Mouse (Mus musculus): ENCODE data around the gene Gak. TPM values are rescaled to one million over a fixed set of nuclear protein-coding genes. Genes with fewer than 3 reads are reported as not detected.
"Not testable (repeated sequence)": the region's sequence is repeated elsewhere in the genome, so short reads cannot be mapped to it uniquely, and the experiment has no call there.

Gak gene
- total RNA-seq, 1 experiment from 2014 or later = 96.3 TPM

DNA sequence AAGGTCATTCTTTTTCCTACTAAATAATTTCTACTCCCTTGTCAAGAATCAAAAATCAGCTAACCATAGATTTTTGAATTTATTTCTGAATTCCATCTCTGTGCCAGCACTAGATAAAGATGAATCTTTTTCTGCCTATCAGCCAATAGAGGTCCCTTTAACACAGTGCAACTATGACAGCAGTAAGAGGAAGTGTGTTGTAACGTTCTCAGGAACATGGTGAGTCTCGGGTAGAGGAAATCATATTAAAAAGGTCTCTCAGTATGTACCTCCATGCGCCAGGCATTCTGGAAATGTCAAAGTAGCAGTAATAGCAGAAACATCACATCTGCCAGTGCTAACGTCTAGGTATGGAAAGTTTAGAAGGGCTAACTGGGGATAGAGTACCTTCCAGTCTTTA, 6.6 kb upstream of the Gak start:
- peak; percentile 76 to 78 for ATAC-seq (replicated peaks in 1 of 2; ENCODE audit: insufficient read depth in 1 of 2, low FRiP score in 2 of 2, low TSS enrichment in 1 of 2, low read depth in 1 of 2, poor library complexity in 2 of 2, severe bottlenecking in 2 of 2)

DNA sequence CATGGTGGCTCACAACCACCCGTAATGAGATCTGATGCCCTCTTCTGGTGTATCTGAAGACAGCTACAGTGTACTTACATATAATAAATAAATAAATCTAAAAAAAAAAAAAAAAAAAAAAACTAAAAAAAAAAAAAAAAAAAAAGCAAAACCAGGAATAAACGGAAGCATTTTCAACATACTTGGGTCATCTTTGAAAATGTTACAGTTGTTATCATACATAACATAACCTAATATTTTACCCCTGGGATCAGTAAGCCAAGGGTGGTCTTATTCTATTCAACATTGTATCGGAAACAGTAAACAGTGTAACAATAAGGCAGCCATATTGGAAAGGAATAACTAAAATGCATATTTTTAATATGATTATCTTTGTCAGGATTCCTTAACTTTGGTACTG, 4.5 kb upstream of the Gak start:
- ATAC-seq (replicated peaks in 1 of 2; ENCODE audit: insufficient read depth in 1 of 2, low FRiP score in 2 of 2, low TSS enrichment in 1 of 2, low read depth in 1 of 2, poor library complexity in 2 of 2, severe bottlenecking in 2 of 2) = not testable (repeated sequence)

DNA sequence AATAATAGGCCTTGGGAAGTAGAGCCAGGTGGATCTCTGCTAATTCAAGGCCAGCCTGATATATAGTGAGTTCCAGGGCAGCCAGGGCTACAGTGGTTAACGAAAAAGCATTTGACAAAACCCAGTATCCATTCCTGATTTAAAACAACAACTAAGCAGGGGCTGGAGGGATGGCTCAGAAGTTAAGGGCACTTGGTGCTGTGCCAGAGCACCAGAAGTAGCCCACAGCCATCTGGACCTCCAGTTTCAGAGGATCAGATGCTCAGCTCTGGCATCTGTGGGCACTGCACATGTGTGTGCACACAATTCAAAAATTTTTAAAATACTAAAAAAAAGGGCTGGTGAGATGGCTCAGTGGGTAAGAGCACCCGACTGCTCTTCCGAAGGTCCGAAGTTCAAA, 4.1 kb upstream of the Gak start:
- no peak for ATAC-seq (replicated peaks in 1 of 2; ENCODE audit: insufficient read depth in 1 of 2, low FRiP score in 2 of 2, low TSS enrichment in 1 of 2, low read depth in 1 of 2, poor library complexity in 2 of 2, severe bottlenecking in 2 of 2)

DNA sequence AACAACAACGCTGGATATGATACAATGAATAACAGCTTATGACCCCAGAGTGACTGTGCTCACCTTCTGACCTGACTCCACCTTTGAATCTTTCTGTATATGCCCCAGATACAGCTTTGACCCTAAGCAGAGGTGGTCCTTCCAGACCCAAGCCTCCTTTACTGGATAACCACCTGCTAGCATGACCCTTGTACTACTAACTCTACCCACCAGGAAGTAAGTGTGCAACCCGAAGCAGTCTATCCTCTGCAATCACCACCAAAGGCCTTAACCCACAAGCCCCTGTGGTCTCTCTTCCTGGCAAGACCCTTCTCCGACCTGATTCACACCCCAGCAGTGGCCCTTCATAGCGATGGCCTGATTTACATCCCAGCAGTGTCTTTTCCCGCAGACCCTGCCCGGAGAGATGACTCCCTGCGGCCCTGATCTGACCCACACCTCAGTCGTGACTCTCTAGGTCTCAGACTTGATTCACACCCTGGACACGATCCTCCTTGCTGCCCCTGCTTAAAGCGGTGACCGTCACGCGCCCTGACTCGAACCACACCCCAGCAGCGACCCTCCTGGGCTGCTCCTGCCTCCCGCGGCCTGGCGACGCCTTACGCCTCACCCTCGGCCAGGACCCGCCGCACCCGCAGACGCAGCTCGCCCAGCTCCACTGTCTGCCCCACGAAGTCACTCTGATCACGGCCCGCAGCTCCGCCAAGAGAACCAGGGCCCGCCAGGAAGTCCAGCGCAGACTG, 493 bp downstream of the Gak start:
- ATAC-seq (replicated peaks in 1 of 2; ENCODE audit: insufficient read depth in 1 of 2, low FRiP score in 2 of 2, low TSS enrichment in 1 of 2, low read depth in 1 of 2, poor library complexity in 2 of 2, severe bottlenecking in 2 of 2) = peak; percentile 47 to 52

DNA sequence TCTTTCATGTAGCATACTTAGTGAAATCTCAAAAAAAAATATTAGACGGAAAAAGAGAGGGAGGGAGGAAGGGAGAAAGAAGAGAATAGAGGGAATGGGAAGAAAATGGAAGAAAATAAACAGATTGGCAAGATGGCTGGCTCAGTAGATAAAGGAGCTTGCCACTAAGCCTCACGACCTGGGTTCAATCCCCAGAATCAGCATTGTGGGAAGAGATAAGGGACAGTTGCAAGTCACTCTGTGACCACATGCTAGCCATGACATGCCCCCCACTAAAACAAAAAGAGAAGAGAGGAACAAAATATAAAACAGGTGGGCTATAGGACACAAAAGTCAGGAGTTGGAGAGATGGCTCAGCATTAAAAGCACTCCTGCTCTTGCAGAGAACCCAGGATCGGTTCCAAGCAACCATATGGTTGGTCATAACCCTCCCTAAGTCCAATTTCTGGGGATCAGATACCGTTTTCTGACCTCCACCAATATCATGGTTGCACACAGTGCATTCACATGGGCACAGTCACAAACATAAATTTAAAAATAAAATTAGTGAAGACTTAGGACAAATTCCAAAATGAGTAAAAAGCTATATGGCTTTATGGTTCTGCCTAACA, 3.4 kb downstream of the Gak start:
- ATAC-seq (replicated peaks in 1 of 2; ENCODE audit: insufficient read depth in 1 of 2, low FRiP score in 2 of 2, low TSS enrichment in 1 of 2, low read depth in 1 of 2, poor library complexity in 2 of 2, severe bottlenecking in 2 of 2) = no peak

DNA sequence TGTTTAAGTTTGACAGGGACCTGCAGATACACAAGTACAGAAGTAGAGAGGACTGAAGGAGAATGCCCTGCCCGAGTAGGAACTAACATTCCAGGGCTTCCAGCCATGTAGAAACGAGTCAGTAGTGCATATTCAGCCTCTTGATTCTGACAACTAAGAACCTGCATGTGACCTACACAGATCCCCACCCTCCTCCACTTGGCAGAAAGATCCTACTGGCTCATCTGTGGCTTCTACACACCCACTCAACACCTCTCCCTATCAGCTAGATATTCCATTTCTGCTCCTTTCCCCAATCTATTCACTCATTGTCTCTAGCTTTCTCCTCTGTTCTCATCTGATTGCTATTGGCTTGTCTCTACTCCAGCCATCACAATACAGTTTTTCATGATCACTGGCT, 7.7 kb downstream of the Gak start:
- ATAC-seq (replicated peaks in 1 of 2; ENCODE audit: insufficient read depth in 1 of 2, low FRiP score in 2 of 2, low TSS enrichment in 1 of 2, low read depth in 1 of 2, poor library complexity in 2 of 2, severe bottlenecking in 2 of 2) = no peak

DNA sequence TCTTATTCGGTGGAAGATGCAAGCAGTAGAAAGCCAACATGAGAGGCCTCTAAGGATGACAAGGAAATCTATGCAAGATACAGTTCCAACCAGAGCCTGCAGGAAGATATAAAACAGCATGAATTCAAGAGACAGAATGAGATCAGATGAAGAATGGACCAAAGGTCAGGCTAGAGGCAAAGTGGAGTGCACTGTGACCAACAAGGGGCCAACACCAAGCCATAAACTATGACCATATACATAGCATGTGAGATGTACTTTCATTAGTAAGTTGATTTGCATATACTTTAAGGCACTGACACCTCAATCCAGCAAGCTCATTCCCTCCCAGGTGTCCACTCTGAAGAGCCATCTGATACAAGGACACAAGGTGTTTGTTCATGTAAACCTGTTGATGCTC, 19.1 kb downstream of the Gak start:
- ATAC-seq (replicated peaks in 1 of 2; ENCODE audit: insufficient read depth in 1 of 2, low FRiP score in 2 of 2, low TSS enrichment in 1 of 2, low read depth in 1 of 2, poor library complexity in 2 of 2, severe bottlenecking in 2 of 2) = no peak

DNA sequence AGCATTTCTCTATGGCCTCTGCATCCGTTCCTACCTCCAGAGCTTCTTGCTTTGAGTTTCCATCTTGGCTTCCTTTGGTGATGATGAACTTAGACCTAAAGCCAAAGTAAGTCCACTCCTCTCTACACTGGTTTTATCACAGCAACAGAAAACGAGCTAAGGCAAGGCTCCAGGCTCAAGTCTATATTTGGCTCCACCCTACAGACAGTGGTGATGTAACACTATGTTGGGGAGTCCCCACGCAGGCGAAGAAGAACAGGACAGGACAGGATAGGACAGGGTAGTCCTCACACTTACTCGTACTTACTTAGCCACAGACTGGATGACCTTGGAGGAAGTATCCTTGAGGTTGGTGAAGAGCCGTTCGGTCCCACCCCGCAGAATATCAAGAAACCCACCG, 27.0 kb downstream of the Gak start:
- no peak for ATAC-seq (replicated peaks in 1 of 2; ENCODE audit: insufficient read depth in 1 of 2, low FRiP score in 2 of 2, low TSS enrichment in 1 of 2, low read depth in 1 of 2, poor library complexity in 2 of 2, severe bottlenecking in 2 of 2)

DNA sequence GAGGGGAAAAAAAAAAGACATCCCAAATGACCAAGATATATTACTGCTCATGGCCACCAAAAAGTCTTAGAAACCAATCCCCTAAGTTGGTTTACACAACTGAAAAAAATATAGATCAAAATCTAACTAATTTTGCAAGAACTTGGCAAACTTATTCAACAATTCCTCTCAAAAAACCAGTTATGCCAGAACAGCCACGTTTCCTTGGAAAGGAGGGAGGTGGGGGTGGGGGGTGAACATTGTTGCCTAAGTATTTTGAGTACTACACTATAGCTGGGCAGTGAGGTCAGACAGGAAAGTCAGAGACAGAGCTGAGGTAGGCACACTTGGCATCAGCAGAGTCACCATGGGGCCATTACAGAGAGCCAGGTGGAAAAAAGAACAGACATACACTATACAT, 29.6 kb downstream of the Gak start:
- no peak for ATAC-seq (replicated peaks in 1 of 2; ENCODE audit: insufficient read depth in 1 of 2, low FRiP score in 2 of 2, low TSS enrichment in 1 of 2, low read depth in 1 of 2, poor library complexity in 2 of 2, severe bottlenecking in 2 of 2)

DNA sequence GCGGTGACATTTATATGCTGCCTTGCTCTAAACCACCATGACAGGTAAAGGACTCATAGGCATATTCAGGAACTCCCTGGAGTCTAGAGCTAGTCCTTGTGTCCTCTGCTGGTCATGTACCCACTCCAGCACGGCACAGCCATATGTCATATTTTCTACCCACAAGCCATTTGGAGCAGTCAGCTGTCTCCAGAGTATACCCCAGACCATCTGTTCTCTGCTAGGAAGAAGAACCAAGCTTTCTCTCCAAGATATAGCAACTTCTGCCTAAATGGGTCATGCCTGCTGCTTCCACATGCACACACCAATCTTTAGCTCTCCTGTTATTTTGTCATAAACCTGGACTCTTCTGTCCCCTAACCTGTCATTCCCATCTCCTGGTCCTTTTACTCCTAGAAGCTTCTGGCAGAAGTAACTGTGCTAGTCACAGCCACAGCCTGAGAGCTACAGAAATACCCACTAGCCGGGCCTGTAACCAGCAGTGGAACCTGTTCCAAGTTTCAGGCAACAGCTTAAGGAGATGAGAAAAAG, 48.1 kb downstream of the Gak start:
- no peak for ATAC-seq (replicated peaks in 1 of 2; ENCODE audit: insufficient read depth in 1 of 2, low FRiP score in 2 of 2, low TSS enrichment in 1 of 2, low read depth in 1 of 2, poor library complexity in 2 of 2, severe bottlenecking in 2 of 2)

DNA sequence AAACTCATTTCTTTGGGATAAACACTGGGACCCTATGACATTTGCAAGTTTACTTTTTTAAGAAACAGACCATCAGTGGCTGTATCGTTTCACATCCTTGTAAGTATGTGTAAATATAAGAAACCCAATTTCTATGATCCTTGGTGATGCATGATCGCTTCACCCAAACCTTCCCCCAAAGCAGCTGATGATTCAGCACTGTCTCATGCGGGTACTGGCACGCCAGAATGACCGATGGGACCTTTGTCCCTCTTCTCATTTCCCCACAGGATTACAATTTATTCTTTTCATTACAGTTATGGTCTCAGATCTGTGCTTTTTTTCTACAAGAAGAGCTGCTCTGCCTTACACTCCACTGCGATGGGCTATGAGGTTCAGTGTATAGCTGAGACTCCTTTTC, 56.5 kb downstream of the Gak start:
- no peak for ATAC-seq (replicated peaks in 1 of 2; ENCODE audit: insufficient read depth in 1 of 2, low FRiP score in 2 of 2, low TSS enrichment in 1 of 2, low read depth in 1 of 2, poor library complexity in 2 of 2, severe bottlenecking in 2 of 2)

DNA sequence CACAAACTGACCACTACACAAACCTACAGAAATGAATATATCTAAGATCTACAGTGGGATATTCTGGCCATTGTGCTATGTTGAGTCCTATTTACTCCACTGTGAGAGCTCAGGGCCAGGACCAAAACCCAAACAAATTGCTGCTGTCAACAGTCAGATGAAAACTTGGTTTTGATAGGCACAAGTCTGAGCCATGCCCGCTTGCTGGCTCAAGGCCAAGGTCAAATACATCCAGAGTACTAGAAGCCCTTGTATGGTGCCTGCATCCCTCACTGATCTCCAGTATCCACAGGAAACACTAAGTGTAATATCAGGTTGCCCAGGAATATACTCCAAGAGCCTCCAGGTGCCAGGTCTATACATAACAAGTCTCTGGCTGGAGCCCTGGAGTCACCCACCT, 58.6 kb downstream of the Gak start:
- no peak for ATAC-seq (replicated peaks in 1 of 2; ENCODE audit: insufficient read depth in 1 of 2, low FRiP score in 2 of 2, low TSS enrichment in 1 of 2, low read depth in 1 of 2, poor library complexity in 2 of 2, severe bottlenecking in 2 of 2)

DNA sequence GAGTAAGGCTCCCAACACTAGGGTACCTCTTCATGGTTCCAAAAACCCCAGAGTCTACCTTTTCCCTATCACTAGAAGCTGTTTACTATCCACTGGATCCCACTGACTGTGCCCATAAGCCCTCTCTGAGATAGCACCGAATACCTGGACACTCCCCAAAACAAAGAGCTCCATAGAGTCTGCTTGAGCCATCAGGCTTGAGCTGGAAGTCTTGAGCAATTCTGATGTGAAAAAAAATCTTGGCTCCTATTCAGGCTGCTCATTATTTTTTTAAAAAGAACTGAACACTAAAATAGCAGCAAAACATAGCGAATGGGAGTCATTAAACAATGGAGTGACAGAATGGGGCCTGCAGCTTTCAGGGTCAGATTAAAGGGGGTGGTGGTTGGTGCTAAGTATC, 62.5 kb downstream of the Gak start:
- ATAC-seq (replicated peaks in 1 of 2; ENCODE audit: insufficient read depth in 1 of 2, low FRiP score in 2 of 2, low TSS enrichment in 1 of 2, low read depth in 1 of 2, poor library complexity in 2 of 2, severe bottlenecking in 2 of 2) = no peak

DNA sequence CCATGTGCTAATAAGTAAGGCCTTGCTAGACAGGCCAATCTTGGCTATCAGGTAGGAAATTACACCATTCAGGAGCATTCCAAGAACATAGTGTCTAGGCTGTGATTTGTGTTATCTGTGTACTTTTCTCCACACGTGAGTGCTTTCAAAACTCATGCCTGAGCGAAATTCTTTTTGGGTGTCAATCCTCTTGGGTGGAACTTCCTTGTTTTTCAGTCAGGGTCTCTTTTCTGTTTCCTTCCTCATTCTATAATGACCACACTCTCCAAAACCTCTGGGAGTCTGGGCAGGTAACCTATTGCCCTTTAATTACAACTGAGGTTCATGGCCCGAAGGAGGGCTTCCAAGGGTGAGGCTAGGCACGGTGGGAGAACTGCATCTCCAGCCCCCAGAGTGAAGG, 63.0 kb downstream of the Gak start:
- ATAC-seq (replicated peaks in 1 of 2; ENCODE audit: insufficient read depth in 1 of 2, low FRiP score in 2 of 2, low TSS enrichment in 1 of 2, low read depth in 1 of 2, poor library complexity in 2 of 2, severe bottlenecking in 2 of 2) = peak; percentile 12 to 18; a peak in 1 of 4 replicates

DNA sequence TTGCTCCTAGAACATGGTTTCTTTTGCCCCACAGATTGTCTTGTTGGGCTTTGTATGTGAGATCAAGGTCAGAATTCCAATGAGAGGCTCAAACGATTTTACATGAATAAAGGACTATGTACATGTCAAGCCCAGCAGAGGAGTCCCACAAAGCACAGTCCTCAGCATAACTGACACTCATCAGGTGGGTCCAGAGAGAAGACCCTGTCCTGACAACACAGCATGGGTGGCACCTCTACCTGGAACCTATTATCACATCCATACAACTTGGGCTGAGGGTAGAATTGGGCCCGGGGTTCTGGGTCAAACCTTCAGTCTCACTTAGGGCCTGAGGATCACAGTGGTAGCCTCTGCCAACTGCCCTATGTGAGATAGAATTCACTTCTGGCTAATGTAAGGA, 64.2 kb downstream of the Gak start:
- ATAC-seq (replicated peaks in 1 of 2; ENCODE audit: insufficient read depth in 1 of 2, low FRiP score in 2 of 2, low TSS enrichment in 1 of 2, low read depth in 1 of 2, poor library complexity in 2 of 2, severe bottlenecking in 2 of 2) = no peak

DNA sequence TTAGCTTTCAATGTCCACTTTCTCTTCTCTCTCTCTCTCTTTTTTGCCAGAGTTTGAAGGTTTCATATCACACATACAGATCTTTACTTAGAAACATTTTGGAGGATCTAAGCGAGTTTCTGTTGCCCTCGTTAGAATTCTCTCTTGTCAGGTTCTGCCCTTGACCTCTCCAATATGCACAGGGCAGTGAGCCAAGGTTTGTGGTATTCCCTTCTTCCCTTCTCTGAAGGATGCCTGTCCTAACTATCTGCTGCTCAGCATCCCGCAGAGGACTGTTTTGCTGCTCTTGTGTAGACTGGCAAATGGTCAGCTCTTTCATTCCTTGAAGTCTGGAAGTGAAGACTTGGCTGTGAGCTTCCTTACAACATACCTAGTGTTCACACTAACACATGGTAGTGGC, 65.2 kb downstream of the Gak start:
- ATAC-seq (replicated peaks in 1 of 2; ENCODE audit: insufficient read depth in 1 of 2, low FRiP score in 2 of 2, low TSS enrichment in 1 of 2, low read depth in 1 of 2, poor library complexity in 2 of 2, severe bottlenecking in 2 of 2) = no peak

DNA sequence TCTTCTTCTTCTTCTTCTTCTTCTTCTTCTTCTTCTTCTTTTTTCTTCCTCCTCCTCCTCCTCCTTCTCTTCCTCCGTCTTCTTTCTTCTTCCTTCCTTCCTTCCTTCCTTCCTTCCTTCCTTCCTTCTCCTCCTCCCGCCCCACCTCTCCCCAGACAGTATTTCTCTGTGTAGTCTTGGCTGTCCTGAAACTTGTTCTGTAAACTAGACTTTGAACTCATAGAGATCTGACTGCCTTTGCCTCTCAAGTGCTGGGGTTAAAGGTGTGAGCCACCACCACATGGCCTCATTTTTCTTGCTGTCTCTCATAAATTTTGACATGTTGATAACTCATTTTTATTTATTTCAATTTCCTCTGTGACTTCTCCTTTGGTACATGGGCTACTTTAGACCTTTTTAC, 67.1 kb downstream of the Gak start:
- no peak for ATAC-seq (replicated peaks in 1 of 2; ENCODE audit: insufficient read depth in 1 of 2, low FRiP score in 2 of 2, low TSS enrichment in 1 of 2, low read depth in 1 of 2, poor library complexity in 2 of 2, severe bottlenecking in 2 of 2)

DNA sequence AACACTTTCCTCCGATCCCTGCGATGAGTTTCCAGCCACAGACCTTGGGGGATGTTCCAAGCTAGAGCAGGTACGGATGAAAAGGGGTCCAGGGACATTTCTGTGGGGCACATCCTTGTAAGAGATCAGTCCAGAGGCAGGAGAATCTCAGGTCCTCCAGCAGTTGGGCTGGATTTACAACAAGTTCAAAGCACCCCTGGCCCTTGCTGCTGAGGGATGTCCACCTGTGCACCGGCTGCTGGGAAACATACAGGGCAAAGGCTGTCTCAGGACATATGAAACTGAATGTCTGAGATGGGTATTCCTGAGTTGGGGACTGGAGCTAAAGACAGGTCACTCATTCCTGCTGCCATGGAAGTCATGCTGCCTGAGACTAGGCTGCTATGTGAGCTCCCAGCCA, 72.6 kb downstream of the Gak start:
- no peak for ATAC-seq (replicated peaks in 1 of 2; ENCODE audit: insufficient read depth in 1 of 2, low FRiP score in 2 of 2, low TSS enrichment in 1 of 2, low read depth in 1 of 2, poor library complexity in 2 of 2, severe bottlenecking in 2 of 2)

DNA sequence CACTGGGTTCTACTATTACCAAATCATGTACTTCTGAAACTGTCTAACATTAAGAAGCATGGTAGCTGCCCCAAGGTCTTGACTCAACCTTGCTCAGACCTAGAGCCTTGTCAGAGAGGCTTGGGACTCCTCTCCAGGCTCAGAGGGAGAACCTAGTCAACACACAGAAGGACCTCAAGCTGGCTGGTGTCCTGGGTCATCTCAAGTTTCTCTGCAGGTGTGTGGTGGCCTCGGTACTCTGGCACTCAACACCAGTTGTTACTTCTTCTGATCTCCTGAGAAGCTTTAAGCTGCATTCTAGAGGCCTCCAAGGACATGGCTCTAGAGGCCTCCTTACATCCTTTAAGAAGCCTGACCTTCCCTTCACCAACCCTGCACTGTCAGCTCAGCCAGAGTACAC, 75.5 kb downstream of the Gak start:
- ATAC-seq (replicated peaks in 1 of 2; ENCODE audit: insufficient read depth in 1 of 2, low FRiP score in 2 of 2, low TSS enrichment in 1 of 2, low read depth in 1 of 2, poor library complexity in 2 of 2, severe bottlenecking in 2 of 2) = no peak

Data from hematopoietic stem cell, adult 5-6 weeks (primary cell).